Mouse (Mus musculus): ENCODE data around the gene Pgf.

Pgf gene

GRCm38 (mm10) chr12:85177740-85178239 lies at the start of gene Pgf:
Gene Pgf (minus strand): TSS chr12:85177790.
- no peak for DNase-seq

- DNase-seq = no peak
Observed at GRCm38 (mm10) chr12:85227227-85227626, 49.6 kb upstream of the Pgf start.

- DNase-seq = no peak
Observed at GRCm38 (mm10) chr12:85219905-85220290, 42.3 kb upstream of the Pgf start.

- DNase-seq = peak; percentile 98
Observed at GRCm38 (mm10) chr12:85219236-85219904, 41.8 kb upstream of the Pgf start, which contains the start of gene Eif2b2. Gene Eif2b2 (plus strand): TSS chr12:85219481.

GRCm38 (mm10) chr12:85217733-85218310 lies 40.2 kb upstream of the Pgf start:
- no peak for DNase-seq

GRCm38 (mm10) chr12:85215031-85215430 lies 37.4 kb upstream of the Pgf start:
- DNase-seq = no peak

- no peak for DNase-seq
Observed at GRCm38 (mm10) chr12:85208687-85209199, 31.2 kb upstream of the Pgf start.

- no peak for DNase-seq
Observed at GRCm38 (mm10) chr12:85205425-85205824, 27.8 kb upstream of the Pgf start.

GRCm38 (mm10) chr12:85204105-85204504 lies 26.5 kb upstream of the Pgf start:
- no peak for DNase-seq

GRCm38 (mm10) chr12:85203699-85204098 lies 26.1 kb upstream of the Pgf start:
- no peak for DNase-seq

GRCm38 (mm10) chr12:85202191-85202590 lies 24.6 kb upstream of the Pgf start:
- no peak for DNase-seq

- no peak for DNase-seq
Observed at GRCm38 (mm10) chr12:85201830-85202147, 24.2 kb upstream of the Pgf start.

GRCm38 (mm10) chr12:85200929-85201829 lies 23.6 kb upstream of the Pgf start:
- no peak for DNase-seq

GRCm38 (mm10) chr12:85199954-85200353 lies 22.4 kb upstream of the Pgf start:
- DNase-seq = no peak

- DNase-seq = no peak
Observed at GRCm38 (mm10) chr12:85197936-85198335, 20.3 kb upstream of the Pgf start.

GRCm38 (mm10) chr12:85197371-85197770 lies 19.8 kb upstream of the Pgf start:
- no peak for DNase-seq

GRCm38 (mm10) chr12:85196191-85196590 lies 18.6 kb upstream of the Pgf start:
- no peak for DNase-seq

GRCm38 (mm10) chr12:85195086-85195485 lies 17.5 kb upstream of the Pgf start:
- DNase-seq = no peak

GRCm38 (mm10) chr12:85194623-85195018 lies 17.0 kb upstream of the Pgf start:
- no peak for DNase-seq

GRCm38 (mm10) chr12:85193923-85194622 lies 16.5 kb upstream of the Pgf start:
- DNase-seq = no peak

- no peak for DNase-seq
Observed at GRCm38 (mm10) chr12:85193146-85193545, 15.6 kb upstream of the Pgf start.

- no peak for DNase-seq
Observed at GRCm38 (mm10) chr12:85192461-85193108, 15.0 kb upstream of the Pgf start.
